Mouse (Mus musculus) kidney, postnatal 0 days (tissue): ENCODE measurements around the gene Pkp1. TPM values are rescaled to one million over a fixed set of nuclear protein-coding genes. Genes with fewer than 3 reads are reported as not detected.

Experiments
- ATAC-seq: fragments of 200-750 bp; cut with Nextera tagmentation; replicated peaks from 2 replicates; pipeline ENCODE4 v1.8.0; 2017; ENCODE audit warnings: low read depth, moderate number of reproducible peaks, moderate TSS enrichment, moderate library complexity; ENCODE audit not compliant: low FRiP score
- DNase-seq: peaks from one replicate; pipeline ENCODE4 v3.0.0-alpha.2; 2016; ENCODE audit warnings: low spot score
- H3K27ac ChIP-seq: fragments of 300-500 bp; sonication (generic); 2 replicates; pipeline ENCODE4 v1.5.1; 2014; ENCODE audit warnings: mild to moderate bottlenecking
- H3K27me3 ChIP-seq: fragments of 300-500 bp; sonication (generic); 2 replicates; pipeline ENCODE4 v1.6.1; 2014; ENCODE audit warnings: low read length, mixed read lengths; ENCODE audit not compliant: insufficient read depth
- H3K36me3 ChIP-seq: fragments of 300-500 bp; sonication (generic); 2 replicates; pipeline ENCODE4 v1.6.1; 2014; ENCODE audit warnings: low read length, mixed read lengths; ENCODE audit not compliant: insufficient read depth
- H3K4me1 ChIP-seq: fragments of 300-500 bp; sonication (generic); replicated peaks from 2 replicates; pipeline ENCODE4 v1.6.1; 2014; ENCODE audit warnings: antibody characterized with exemption, low read length, mixed read lengths; ENCODE audit not compliant: insufficient read depth
- H3K4me2 ChIP-seq: fragments of 300-500 bp; sonication (generic); 2 replicates; pipeline ENCODE4 v1.6.1; 2014; ENCODE audit warnings: mild to moderate bottlenecking, low read length, moderate library complexity, mixed read lengths
- H3K4me3 ChIP-seq: fragments of 300-500 bp; sonication (generic); replicated peaks from 2 replicates; pipeline ENCODE4 v1.5.1; 2014; ENCODE audit warnings: low read depth, low read length
- H3K9ac ChIP-seq: fragments of 300-500 bp; sonication (generic); 2 replicates; pipeline ENCODE4 v1.6.1; 2014; ENCODE audit warnings: low read depth, low read length
- H3K9me3 ChIP-seq: fragments of 300-500 bp; sonication (generic); replicated peaks from 2 replicates; pipeline ENCODE4 v1.6.1; 2016; ENCODE audit warnings: low read length, inconsistent platforms, mixed read lengths
- CTCF ChIP-seq: IDR thresholded peaks from 2 replicates; pipeline ENCODE4 v1.5.1; 2016; ENCODE audit warnings: antibody characterized with exemption, low read depth, mild to moderate bottlenecking, moderate library complexity
- WGBS: fragments of 180-500 bp; shearing (Covaris S2); extraction: QIAGEN DNeasy Blood & Tissue Kit; methylation state at CpG from one replicate; pipeline ENCODE4 v1.1.7; 2014; 5-methylcytosine and 5-hydroxymethylcytosine counted together
- polyA plus RNA-seq: library from polyadenylated mRNA; unstranded; fragments of >200 nt; fragmentation: Nextera tagmentation; extraction: Ambion mirVana; gene quantifications from 2 replicates; pipeline ENCODE4 v1.2.1, GENCODE M21; 2015

Pkp1 gene
- polyA plus RNA-seq, 1 experiment from 2014 or later: 0.22 TPM

DNA sequence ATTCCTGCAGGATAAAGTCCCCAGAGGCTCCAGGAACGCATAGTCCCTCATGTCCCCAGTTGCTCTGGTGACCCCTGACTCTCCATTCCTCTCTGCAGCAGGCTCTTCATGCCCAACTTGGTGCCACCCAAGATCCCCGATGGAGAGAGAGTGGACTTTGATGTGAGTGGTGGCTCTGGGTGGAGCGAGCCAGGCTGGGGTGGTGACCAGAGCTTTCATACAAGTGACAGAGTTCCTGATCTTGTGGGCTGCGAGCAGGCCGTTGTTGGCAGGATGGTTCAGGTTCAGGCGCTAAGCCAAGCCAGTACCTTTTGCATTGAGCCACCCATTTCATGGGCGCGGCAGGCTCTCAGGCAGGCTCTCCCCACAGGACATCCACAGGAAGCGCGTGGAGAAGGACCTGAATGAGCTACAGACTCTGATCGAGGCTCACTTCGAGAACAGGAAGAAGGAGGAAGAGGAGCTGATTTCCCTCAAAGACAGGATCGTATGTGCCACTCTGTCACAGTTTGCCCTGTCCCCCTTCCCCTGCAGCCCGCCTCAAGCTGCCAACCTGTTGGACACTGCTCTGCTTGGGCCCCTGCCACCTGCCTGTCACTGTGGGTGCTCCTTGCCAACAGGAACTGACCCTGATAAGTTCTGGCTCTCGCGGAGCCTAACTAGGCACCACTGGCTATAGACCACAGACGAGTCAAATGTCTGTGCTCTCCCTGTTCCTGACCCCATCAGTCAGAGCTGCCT, 71.2 kb downstream of the Pkp1 start:
- no peak overlapping the region for H3K9ac ChIP-seq
- 78% methylated on average over 17 of the region's 17 CpGs for WGBS
- H3K27ac ChIP-seq: no peak overlapping the region
- no peaks in the 10 kb centered on the region for H3K4me1 ChIP-seq
- no peaks in the 10 kb centered on the region for H3K9me3 ChIP-seq
- no peaks in the 10 kb centered on the region for H3K36me3 ChIP-seq
- H3K4me3 ChIP-seq: no peak overlapping the region
- no peak overlapping the region for H3K4me2 ChIP-seq
- TF ChIP-seq CTCF: no peak
- DNase-seq: no peak
- no peaks in the 10 kb centered on the region for H3K27me3 ChIP-seq
- no peak for ATAC-seq

DNA sequence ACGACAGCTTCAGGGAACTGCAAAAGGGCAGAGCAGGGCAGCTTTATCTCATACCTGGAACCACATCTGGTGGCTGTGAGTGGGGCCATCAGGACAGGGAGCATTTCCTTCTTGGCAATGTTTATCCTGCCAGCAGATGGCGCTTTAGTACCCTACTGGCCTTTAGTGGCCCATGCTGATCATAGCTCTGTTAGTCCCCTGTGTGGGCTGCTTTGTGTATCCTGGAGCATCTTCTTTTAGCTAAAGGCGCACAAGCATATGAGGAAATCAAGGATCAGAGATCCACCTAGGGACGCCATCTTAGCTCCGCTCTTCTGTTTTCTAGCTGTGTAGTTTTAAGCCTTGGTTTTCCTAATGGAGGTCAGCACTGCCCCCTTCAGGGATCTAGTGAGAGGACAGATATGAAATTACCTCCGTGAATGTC, 71.9 kb downstream of the Pkp1 start:
- Histone ChIP-seq H3K27ac (no peak overlapping the region), H3K9me3 (no peaks in the 10 kb centered on the region), H3K4me2 (no peak overlapping the region), H3K36me3 (no peaks in the 10 kb centered on the region), H3K4me1 (no peaks in the 10 kb centered on the region), H3K9ac (no peak overlapping the region), H3K27me3 (no peaks in the 10 kb centered on the region), H3K4me3 (no peak overlapping the region)
- peak; percentile 77 for TF ChIP-seq CTCF
- 0 out of 2 replicates have a peak, but pooled peaks have one; percentile 30 for ATAC-seq
- peak; percentile 65 for DNase-seq
- WGBS: 36% methylated on average over 6 of the region's 6 CpGs

DNA sequence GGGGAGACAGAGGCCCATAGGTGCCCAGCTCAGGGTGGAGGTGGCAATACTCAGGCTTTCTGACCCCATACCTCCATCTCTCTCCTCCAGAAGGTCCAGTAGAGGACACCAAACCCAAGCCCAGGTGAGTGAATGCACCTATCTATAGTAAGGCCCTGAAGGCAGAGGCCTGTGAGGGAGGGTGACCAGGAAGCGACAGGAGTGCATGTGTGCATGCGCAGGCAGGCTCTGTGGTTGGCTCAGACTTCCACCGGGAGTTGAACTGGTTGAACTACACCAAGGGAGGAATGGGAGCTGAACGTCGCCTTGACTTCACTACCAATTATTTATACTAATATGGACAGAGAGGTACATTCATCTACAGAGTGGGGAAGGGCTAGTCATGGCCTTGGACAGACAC, 72.4 kb downstream of the Pkp1 start:
- Histone ChIP-seq H3K27ac (no peak overlapping the region), H3K4me3 (no peak overlapping the region), H3K27me3 (no peaks in the 10 kb centered on the region), H3K9me3 (no peaks in the 10 kb centered on the region), H3K4me1 (no peaks in the 10 kb centered on the region), H3K4me2 (no peak overlapping the region), H3K36me3 (no peaks in the 10 kb centered on the region), H3K9ac (no peak overlapping the region)
- TF ChIP-seq CTCF: no peak
- 78% methylated on average over 5 of the region's 5 CpGs for WGBS
- ATAC-seq: no peak
- no peak for DNase-seq

DNA sequence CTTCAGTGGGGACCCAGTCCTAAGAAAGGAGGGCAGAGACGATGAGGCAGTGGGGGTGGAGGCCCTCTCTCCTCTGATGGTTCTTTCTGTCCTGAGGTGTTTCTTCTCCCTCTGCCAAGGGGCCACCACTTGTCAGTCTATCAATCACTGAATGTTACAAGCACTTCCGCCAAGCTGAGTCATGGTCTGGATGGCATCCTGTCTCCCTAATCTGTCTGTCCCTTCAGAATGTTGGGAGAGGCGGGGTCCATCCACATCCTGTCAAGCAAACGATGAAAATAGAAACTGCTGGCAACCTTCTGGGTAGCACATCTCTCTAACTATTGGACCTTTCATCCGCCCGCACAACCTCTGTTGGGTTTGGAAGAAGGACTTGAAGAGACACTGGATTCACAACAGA, 74.5 kb downstream of the Pkp1 start:
- no peaks in the 10 kb centered on the region for H3K9me3 ChIP-seq
- no peaks in the 10 kb centered on the region for H3K27me3 ChIP-seq
- H3K9ac ChIP-seq: no peak overlapping the region
- no peak overlapping the region for H3K4me3 ChIP-seq
- DNase-seq (no peak), ATAC-seq (no peak)
- H3K36me3 ChIP-seq: no peaks in the 10 kb centered on the region
- H3K4me1 ChIP-seq: no peaks in the 10 kb centered on the region
- WGBS: 68% methylated on average over 6 of the region's 6 CpGs
- H3K4me2 ChIP-seq: no peak overlapping the region
- no peak overlapping the region for H3K27ac ChIP-seq
- no peak for TF ChIP-seq CTCF

DNA sequence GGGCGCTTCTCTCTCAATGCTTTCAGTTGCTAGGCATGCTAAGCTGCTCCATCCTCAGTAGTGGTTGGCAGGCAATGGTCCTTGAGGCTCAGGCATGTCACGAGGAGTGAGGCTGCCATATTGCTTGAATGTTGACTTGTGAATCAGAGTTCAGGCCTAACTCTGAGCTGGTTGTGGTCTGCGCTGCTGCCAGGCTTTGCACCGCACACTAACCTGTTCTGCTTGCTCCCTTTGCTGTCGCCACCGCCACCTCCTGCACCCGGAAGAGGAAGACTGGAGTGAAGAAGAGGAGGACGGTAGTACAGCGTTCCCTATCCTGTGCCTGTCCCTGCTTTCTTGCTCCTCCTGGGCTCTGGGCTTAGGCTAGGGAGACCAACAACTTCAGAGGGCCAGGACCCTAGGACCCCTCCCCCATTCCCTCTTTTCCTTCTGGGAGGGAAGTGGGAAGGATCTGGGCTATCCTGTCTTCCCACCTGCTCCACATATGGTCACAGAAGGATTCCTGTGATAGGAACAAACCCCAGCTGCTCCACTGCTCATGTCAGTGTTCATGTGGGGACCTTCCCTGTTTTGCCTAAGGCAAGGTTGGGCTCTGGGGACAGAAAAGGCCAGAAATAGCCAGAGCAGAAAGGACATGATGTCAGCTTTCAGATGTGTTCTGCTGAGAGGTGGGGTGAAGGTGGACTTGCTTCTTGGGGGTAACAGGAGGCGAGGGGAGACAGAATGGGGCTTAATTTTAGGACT, 75.3 kb downstream of the Pkp1 start:
- Histone ChIP-seq H3K27ac (no peak overlapping the region), H3K9ac (no peak overlapping the region), H3K36me3 (no peaks in the 10 kb centered on the region), H3K4me3 (no peak overlapping the region), H3K9me3 (no peaks in the 10 kb centered on the region), H3K4me2 (no peak overlapping the region), H3K4me1 (no peaks in the 10 kb centered on the region), H3K27me3 (no peaks in the 10 kb centered on the region)
- no peak for ATAC-seq
- no peak for DNase-seq
- no peak for TF ChIP-seq CTCF
- WGBS: 91% methylated on average over 10 of the region's 10 CpGs

DNA sequence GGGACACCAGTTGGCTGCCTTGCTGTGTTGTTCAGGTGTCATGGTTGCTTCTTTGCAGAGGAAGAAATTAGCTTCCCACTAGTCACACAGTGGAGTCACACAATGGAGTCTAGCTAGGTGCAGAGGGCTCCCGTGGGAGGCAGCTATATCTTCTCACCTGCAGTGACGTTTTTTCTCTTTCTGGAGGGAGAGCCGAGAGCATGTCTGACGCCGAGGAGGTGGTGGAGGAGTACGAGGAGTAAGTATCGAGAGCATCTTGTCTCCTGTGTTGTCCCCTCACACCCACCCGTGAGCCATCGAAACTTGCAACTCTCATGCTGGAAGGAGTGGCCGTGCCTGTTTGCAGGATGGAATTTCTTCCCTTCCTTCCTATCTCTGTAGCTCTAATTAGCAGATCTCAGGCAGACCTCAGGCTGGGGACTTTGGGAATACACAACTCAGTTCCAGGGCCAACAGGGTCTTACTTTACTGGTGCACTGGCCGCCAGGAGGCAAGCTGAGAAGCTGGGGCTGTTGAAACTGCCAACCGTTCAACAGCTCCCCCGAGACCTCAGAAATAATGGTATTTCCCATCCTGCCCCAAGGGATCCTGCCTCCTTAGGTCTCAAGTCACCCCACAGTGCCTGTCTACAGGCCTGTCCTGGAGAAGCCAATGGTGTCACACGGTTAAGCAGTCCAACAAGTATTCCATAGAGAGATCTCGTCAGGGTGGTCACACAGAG, 78.2 kb downstream of the Pkp1 start:
- ATAC-seq (no peak), DNase-seq (no peak)
- TF ChIP-seq CTCF: peak; percentile 15; the same call in 1 of the 2 replicates
- no peak overlapping the region for H3K4me2 ChIP-seq
- H3K4me1 ChIP-seq: 0 out of 2 replicates have a peak, but pooled peaks cover 1% of the 10 kb centered on the region
- H3K9ac ChIP-seq: no peak overlapping the region
- WGBS: 46% methylated on average over 15 of the region's 15 CpGs
- H3K36me3 ChIP-seq: no peaks in the 10 kb centered on the region
- no peak overlapping the region for H3K4me3 ChIP-seq
- H3K9me3 ChIP-seq: no peaks in the 10 kb centered on the region
- H3K27ac ChIP-seq: no peak overlapping the region
- no peaks in the 10 kb centered on the region for H3K27me3 ChIP-seq
